Mouse (Mus musculus) heart, embryonic 14.5 days (tissue): Measurements from ENCODE around the gene Hsd17b13. TPM values are rescaled to one million over a fixed set of nuclear protein-coding genes. Genes with fewer than 3 reads are reported as not detected.

Experiments
- ATAC-seq: fragments of 200-750 bp; cut with Nextera tagmentation; 2 replicates; pipeline ENCODE4 v1.8.0; 2017; ENCODE audit warnings: low read depth, moderate TSS enrichment; ENCODE audit not compliant: insufficient number of reproducible peaks, insufficient read depth, low FRiP score
- H3K27ac ChIP-seq, 2 experiments: fragments of 200-500 bp in 1 of 2; fragments of 300-500 bp in 1 of 2; sonication (generic) in 1 of 2; replicated peaks in 1 of 2; 2 replicates each; pipeline ENCODE4 v1.5.1; 2012 to 2014; ENCODE audit warnings: low read depth in 2 of 2, low read length in 2 of 2, control low read depth in 1 of 2, mild to moderate bottlenecking in 1 of 2, mixed read lengths in 1 of 2; ENCODE audit not compliant: control insufficient read depth in 1 of 2, insufficient read depth in 1 of 2
- H3K27me3 ChIP-seq: fragments of 300-500 bp; sonication (generic); 2 replicates; pipeline ENCODE4 v1.6.1; 2014; ENCODE audit warnings: mild to moderate bottlenecking, low read length, control low read depth; ENCODE audit not compliant: control insufficient read depth, insufficient read depth
- H3K36me3 ChIP-seq: fragments of 300-500 bp; sonication (generic); 2 replicates; pipeline ENCODE4 v1.6.1; 2014; ENCODE audit warnings: mild to moderate bottlenecking, control low read depth, low read length, mixed read lengths; ENCODE audit not compliant: control insufficient read depth, insufficient read depth
- H3K4me1 ChIP-seq, 2 experiments: fragments of 200-500 bp in 1 of 2; fragments of 300-500 bp in 1 of 2; sonication (generic) in 1 of 2; 2 replicates each; pipeline ENCODE4 v1.6.1; 2012 to 2014; ENCODE audit warnings: low read length in 2 of 2, control low read depth in 1 of 2, mixed read lengths in 1 of 2; ENCODE audit not compliant: control insufficient read depth in 2 of 2, insufficient read depth in 2 of 2
- H3K4me2 ChIP-seq: fragments of 300-500 bp; sonication (generic); 2 replicates; pipeline ENCODE4 v1.6.1; 2014; ENCODE audit warnings: mild to moderate bottlenecking, low read length
- H3K4me3 ChIP-seq, 2 experiments: fragments of 200-500 bp in 1 of 2; fragments of 300-500 bp in 1 of 2; sonication (generic) in 1 of 2; 2 replicates each; pipeline ENCODE4 v1.5.1; 2012 to 2014; ENCODE audit warnings: low read length in 2 of 2, mild to moderate bottlenecking in 2 of 2, control low read depth in 1 of 2, low read depth in 1 of 2, moderate library complexity in 1 of 2; ENCODE audit not compliant: control insufficient read depth in 1 of 2, insufficient read depth in 1 of 2
- H3K9ac ChIP-seq: fragments of 300-500 bp; sonication (generic); 2 replicates; pipeline ENCODE4 v1.6.1; 2014; ENCODE audit warnings: mild to moderate bottlenecking, low read length
- H3K9me3 ChIP-seq: fragments of 300-500 bp; sonication (generic); 2 replicates; pipeline ENCODE4 v1.6.1; 2016; ENCODE audit warnings: low read length, control low read depth; ENCODE audit not compliant: control insufficient read depth
- WGBS: fragments of 180-500 bp; shearing (Covaris S2); extraction: QIAGEN DNeasy Blood & Tissue Kit; methylation state at CpG from one replicate; pipeline ENCODE4 v1.1.7; 2014; 5-methylcytosine and 5-hydroxymethylcytosine counted together
- polyA plus RNA-seq: library from polyadenylated mRNA; unstranded; fragments of >200 nt; fragmentation: Nextera tagmentation; extraction: Ambion mirVana; gene quantifications from 2 replicates; pipeline ENCODE4 v1.2.1, GENCODE M21; 2014

Gene Hsd17b13
- polyA plus RNA-seq, 1 experiment from 2014 or later = not detected

DNA sequence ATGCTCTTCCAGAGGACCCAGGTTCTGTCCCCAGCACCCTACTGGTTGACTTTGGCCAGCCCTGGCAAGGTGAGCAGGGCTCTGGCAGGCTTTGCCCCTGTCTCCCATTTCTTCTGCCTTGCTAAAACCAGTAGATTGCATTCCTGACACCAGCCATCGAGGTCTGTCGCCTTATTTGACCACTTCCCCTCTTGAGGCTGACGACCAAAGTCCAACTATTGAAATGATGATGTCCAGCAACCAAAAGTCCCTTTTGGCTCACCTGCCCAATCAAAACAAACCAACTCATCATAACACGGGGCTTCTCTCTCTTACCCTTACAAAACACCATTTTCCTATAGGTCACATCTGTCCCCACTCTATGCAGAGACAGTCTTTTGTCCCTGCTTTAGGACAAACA lies 64.1 kb downstream of the Hsd17b13 start:
- WGBS = 54% methylated on average over 4 of the region's 4 CpGs

GRCm38 (mm10) chr5:103911555-103911954 lies 65.7 kb downstream of the Hsd17b13 start:
- WGBS = 72% methylated on average over 5 of the region's 5 CpGs
- H3K27ac ChIP-seq = no peak overlapping the region
- 0 out of 2 replicates have a peak overlapping the region, but pooled peaks have one; percentile 28 for H3K4me2 ChIP-seq
- H3K9ac ChIP-seq = no peak overlapping the region; the same call in 1 of the 2 replicates
- no peak for ATAC-seq
- H3K9me3 ChIP-seq = no peaks in the 10 kb centered on the region
- H3K4me1 ChIP-seq = peaks cover 5 to 17% of the 10 kb centered on the region in 2 experiments
- no peaks in the 10 kb centered on the region for H3K36me3 ChIP-seq
- no peaks in the 10 kb centered on the region for H3K27me3 ChIP-seq
- no peak overlapping the region for H3K4me3 ChIP-seq

More for the DNA sequence above, 64.1 kb downstream of the Hsd17b13 start:
- H3K4me1 ChIP-seq = peaks cover 5 to 17% of the 10 kb centered on the region in 2 experiments
- H3K27ac ChIP-seq = no peak overlapping the region
- no peaks in the 10 kb centered on the region for H3K36me3 ChIP-seq
- H3K9me3 ChIP-seq = no peaks in the 10 kb centered on the region
- H3K4me3 ChIP-seq = no peak overlapping the region
- no peak overlapping the region for H3K4me2 ChIP-seq
- H3K9ac ChIP-seq = no peak overlapping the region
- ATAC-seq = no peak
- no peaks in the 10 kb centered on the region for H3K27me3 ChIP-seq

DNA sequence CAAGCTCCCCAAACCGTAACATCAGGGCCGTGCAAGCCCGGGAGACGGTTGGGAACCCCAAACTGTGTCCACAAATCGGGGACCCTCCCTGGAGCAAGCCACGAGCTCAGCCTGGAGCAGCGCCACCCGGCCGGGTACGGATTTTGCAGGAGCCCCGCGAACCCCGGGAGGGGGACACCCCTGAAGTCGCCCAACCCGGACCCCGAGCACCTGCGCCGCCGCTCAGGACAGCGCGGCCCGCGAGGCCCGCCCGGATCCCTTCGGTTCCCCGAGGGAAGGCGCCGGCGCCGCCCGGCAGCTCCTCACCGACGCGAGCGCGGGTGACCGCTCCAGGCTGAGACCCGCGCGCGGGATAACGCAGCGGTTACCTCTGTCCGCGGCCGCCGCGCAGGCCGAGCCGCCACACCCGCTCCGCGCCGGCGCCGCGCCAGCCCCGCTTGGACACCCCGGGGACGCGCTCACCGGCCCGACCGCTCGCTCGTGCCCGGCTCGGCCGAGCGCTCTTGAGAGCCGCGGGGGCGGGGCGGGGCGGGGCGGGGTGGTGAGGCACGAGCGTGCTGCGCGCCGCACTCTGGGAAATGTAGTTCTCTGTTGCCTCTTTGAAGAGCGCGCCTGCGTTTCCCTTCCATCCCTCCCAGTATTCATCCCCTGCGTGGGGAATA lies 66.3 kb downstream of the Hsd17b13 start, which contains the start of gene Klhl8:
Gene Klhl8, minus strand, starts transcription at position 512 of the 662 bp plus-strand sequence.
- Histone ChIP-seq H3K27ac (no peak within 1 kb of the TSS), H3K4me3 (peak within 1 kb of the TSS; percentile 83 to 89), H3K36me3 (no peaks in the 10 kb centered on the region), H3K9ac (peak within 1 kb of the TSS; percentile 94), H3K9me3 (no peaks in the 10 kb centered on the region), H3K27me3 (no peaks in the 10 kb centered on the region), H3K4me2 (peak within 1 kb of the TSS; percentile 93), H3K4me1 (peaks cover 5 to 17% of the 10 kb centered on the region in 2 experiments)
- ATAC-seq = peak; percentile 92
- WGBS = 0% methylated on average over 60 of the region's 86 CpGs

DNA sequence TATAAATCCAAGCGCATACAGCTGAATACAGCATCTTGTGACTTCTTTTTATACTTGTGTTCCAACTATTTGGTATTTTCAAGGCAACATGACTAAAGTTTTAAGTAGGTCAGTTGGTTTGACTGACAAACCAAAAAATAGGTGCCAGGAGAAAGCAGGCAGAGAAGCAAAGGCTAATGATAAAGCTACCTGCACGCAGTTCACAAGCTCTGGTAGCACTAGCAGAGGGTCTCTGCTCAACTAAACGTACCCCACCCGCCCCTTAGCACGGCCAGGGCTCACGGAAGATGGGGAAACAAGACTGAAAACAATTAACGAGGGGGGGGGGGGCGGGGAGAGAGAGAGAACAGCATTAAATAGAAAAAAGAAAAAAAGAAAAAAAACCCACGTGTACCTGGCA lies 67.1 kb downstream of the Hsd17b13 start:
- ATAC-seq = no peak
- Histone ChIP-seq H3K36me3 (no peaks in the 10 kb centered on the region), H3K9ac (peak overlapping the region; percentile 94), H3K27ac (no peak overlapping the region), H3K27me3 (no peaks in the 10 kb centered on the region), H3K9me3 (no peaks in the 10 kb centered on the region), H3K4me3 (peak overlapping the region in 1 of 2 experiments; percentile 89; a peak in 3 of 4 replicates), H3K4me1 (peaks cover 5 to 17% of the 10 kb centered on the region in 2 experiments), H3K4me2 (peak overlapping the region; percentile 93)
- 16% methylated on average over 8 of the region's 9 CpGs for WGBS

- no peak for ATAC-seq
- no peak overlapping the region for H3K9ac ChIP-seq
- no peaks in the 10 kb centered on the region for H3K9me3 ChIP-seq
- H3K36me3 ChIP-seq = no peaks in the 10 kb centered on the region
- WGBS = 77% methylated on average over 3 of the region's 3 CpGs
- no peak overlapping the region for H3K4me3 ChIP-seq
- peaks cover 5 to 17% of the 10 kb centered on the region in 2 experiments for H3K4me1 ChIP-seq
- no peaks in the 10 kb centered on the region for H3K27me3 ChIP-seq
- H3K27ac ChIP-seq = no peak overlapping the region
- no peak overlapping the region for H3K4me2 ChIP-seq
Observed at GRCm38 (mm10) chr5:103909466-103909865, 67.7 kb downstream of the Hsd17b13 start.

- no peaks in the 10 kb centered on the region for H3K9me3 ChIP-seq
- H3K27me3 ChIP-seq = no peaks in the 10 kb centered on the region
- WGBS = 37% methylated on average over 7 of the region's 7 CpGs
- H3K9ac ChIP-seq = no peak overlapping the region
- H3K4me2 ChIP-seq = peak overlapping the region; percentile 21; the same call in 1 of the 2 replicates
- H3K27ac ChIP-seq = peak overlapping the region; percentile 28 to 33; a peak in 1 of 4 replicates
- no peaks in the 10 kb centered on the region for H3K36me3 ChIP-seq
- peaks cover 5 to 17% of the 10 kb centered on the region in 2 experiments for H3K4me1 ChIP-seq
- H3K4me3 ChIP-seq = no peak overlapping the region
- ATAC-seq = no peak
Observed at GRCm38 (mm10) chr5:103908851-103909250, 68.4 kb downstream of the Hsd17b13 start.

GRCm38 (mm10) chr5:103907844-103908243 lies 69.4 kb downstream of the Hsd17b13 start:
- 91% methylated on average over 4 of the region's 4 CpGs for WGBS
- no peaks in the 10 kb centered on the region for H3K9me3 ChIP-seq

More at GRCm38 (mm10) chr5:103907844-103908243, 69.4 kb downstream of the Hsd17b13 start:
- Histone ChIP-seq H3K27ac (no peak overlapping the region), H3K27me3 (no peaks in the 10 kb centered on the region), H3K4me3 (no peak overlapping the region), H3K4me1 (peaks cover 5 to 17% of the 10 kb centered on the region in 2 experiments), H3K9ac (no peak overlapping the region), H3K36me3 (no peaks in the 10 kb centered on the region), H3K4me2 (no peak overlapping the region)
- ATAC-seq = no peak
